Mouse (Mus musculus) heart, embryonic 10.5 days (tissue): ENCODE data around the gene Hps5. TPM values are rescaled to one million over a fixed set of nuclear protein-coding genes. Genes with fewer than 3 reads are reported as not detected.
"Not testable (repeated sequence)": the region's sequence is repeated elsewhere in the genome, so short reads cannot be mapped to it uniquely, and the experiment has no call there.

Source experiments
- DNase-seq: peaks from one replicate; pipeline ENCODE4 v3.0.0-alpha.2; 2017; ENCODE audit warnings: low spot score
- H3K27ac ChIP-seq: fragments of 300-500 bp; sonication (generic); 2 replicates; pipeline ENCODE4 v1.5.1; 2016; ENCODE audit warnings: mild to moderate bottlenecking
- H3K27me3 ChIP-seq: fragments of 300-500 bp; sonication (generic); 2 replicates; pipeline ENCODE4 v1.6.1; 2016; ENCODE audit warnings: mild to moderate bottlenecking; ENCODE audit not compliant: poor library complexity, insufficient read depth, severe bottlenecking
- H3K36me3 ChIP-seq: fragments of 300-500 bp; sonication (generic); 2 replicates; pipeline ENCODE4 v1.6.1; 2016; ENCODE audit warnings: mild to moderate bottlenecking, moderate library complexity
- H3K4me1 ChIP-seq: fragments of 300-500 bp; sonication (generic); 2 replicates; pipeline ENCODE4 v1.6.1; 2016; ENCODE audit warnings: mild to moderate bottlenecking
- H3K4me3 ChIP-seq: fragments of 300-500 bp; sonication (generic); 2 replicates; pipeline ENCODE4 v1.5.1; 2016; ENCODE audit warnings: mild to moderate bottlenecking, moderate library complexity
- H3K9me3 ChIP-seq: fragments of 300-500 bp; sonication (generic); 2 replicates; pipeline ENCODE4 v1.6.1; 2016; ENCODE audit warnings: mild to moderate bottlenecking, moderate library complexity
- WGBS: fragments of 180-500 bp; shearing (Covaris S2); methylation state at CpG from one replicate; pipeline ENCODE4 v1.1.7; 2016; 5-methylcytosine and 5-hydroxymethylcytosine counted together
- polyA plus RNA-seq: library from polyadenylated mRNA; unstranded; fragments of >200 nt; fragmentation: Nextera tagmentation; extraction: Ambion mirVana; gene quantifications from 2 replicates; pipeline ENCODE4 v1.2.1, GENCODE M21; 2016

Hps5 gene
- polyA plus RNA-seq, 1 experiment from 2014 or later: 13.9 TPM

DNA sequence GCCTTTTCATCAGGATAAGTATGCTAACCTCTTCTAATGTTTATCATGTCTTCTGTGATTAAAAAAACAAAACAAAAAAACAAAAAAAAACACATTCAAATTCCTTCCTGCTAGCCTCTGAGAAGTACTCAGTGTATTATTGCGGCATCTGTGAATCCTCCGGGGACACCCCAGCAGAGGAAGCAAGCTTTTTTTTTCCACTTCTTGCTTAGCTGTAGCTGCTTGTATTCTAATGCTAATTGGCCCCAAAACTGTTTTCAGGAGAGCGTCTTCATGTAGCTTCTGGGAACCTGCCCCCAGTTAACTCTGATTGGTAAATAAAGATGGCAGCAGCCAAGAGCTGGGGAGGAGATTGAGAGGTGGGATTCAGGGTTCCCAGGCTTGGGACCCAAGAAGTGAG is 47.4 kb downstream of the Hps5 start:
- Histone ChIP-seq H3K27ac (no peak overlapping the region), H3K4me1 (no peaks in the 10 kb centered on the region), H3K36me3 (no peaks in the 10 kb centered on the region), H3K27me3 (no peaks in the 10 kb centered on the region), H3K4me3 (no peak overlapping the region), H3K9me3 (no peaks in the 10 kb centered on the region)
- no peak for DNase-seq
- 60% methylated on average over 3 of the region's 3 CpGs for WGBS

DNA sequence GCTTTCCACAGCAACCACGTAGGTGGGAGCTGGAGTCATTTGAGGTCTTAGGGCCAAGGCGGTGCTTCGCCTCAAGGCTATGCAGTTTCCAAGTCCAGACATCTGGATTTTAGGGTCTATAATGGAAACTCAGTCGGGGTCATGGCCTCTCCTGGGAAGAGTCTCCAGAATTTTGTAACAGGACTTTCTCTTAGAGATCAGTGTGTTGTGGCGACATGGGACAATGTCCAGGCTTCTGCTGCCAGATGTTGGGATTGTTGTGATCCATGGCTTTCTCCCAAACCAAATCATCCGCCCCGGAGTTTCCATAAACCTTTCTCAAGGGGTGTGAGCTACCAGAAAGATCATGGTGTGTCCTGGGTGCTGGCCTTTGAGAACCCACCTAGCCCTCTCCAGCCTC is 49.5 kb downstream of the Hps5 start:
- H3K27me3 ChIP-seq: no peaks in the 10 kb centered on the region
- H3K27ac ChIP-seq: no peak overlapping the region
- no peaks in the 10 kb centered on the region for H3K4me1 ChIP-seq
- no peak for DNase-seq
- H3K36me3 ChIP-seq: no peaks in the 10 kb centered on the region
- no peak overlapping the region for H3K4me3 ChIP-seq
- H3K9me3 ChIP-seq: no peaks in the 10 kb centered on the region
- 82% methylated on average over 7 of the region's 7 CpGs for WGBS

DNA sequence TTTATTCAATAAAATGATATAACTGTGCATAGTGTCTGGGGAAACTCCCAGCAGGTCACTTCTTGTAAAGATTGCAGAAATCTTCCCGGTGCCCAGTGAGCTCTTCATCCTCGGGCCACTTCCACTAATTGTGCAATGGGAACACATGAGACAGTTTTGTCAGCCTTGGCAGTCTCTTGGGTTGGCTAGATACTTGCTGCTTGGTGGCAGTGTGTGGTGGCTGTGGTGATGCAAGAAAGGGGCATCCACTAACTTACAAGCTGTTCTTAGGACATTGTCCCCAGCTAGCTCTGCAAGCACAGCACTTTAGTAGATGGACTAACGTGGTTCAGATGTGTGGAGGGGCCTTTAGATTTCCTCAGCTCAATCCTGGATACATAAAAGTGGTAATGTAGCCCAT is 50.0 kb downstream of the Hps5 start:
- Histone ChIP-seq H3K9me3 (no peaks in the 10 kb centered on the region), H3K4me3 (no peak overlapping the region), H3K27ac (no peak overlapping the region), H3K36me3 (no peaks in the 10 kb centered on the region), H3K4me1 (no peaks in the 10 kb centered on the region), H3K27me3 (no peaks in the 10 kb centered on the region)
- DNase-seq: no peak
- 82% methylated on average over 3 of the region's 3 CpGs for WGBS

DNA sequence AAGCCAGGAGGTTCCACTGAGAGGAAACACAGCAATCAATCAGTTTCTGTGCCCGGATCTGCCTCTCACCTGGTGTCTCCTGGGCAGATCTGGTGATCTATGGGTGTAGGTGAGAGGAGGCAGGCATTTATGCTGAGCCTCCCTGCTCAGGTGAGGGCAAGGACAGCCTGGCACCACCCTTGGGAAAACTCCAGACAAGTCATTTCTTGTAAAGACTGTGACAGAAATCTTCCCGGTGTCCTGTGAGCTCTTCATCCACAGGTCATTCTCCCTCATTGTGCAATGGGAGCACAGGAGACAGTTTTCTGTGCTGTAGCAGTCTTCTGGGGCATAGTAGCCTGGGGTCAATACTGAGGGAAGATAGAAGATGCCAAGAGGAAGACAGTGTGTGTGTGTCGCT is 53.0 kb downstream of the Hps5 start, which contains the start of gene Saa1:
Gene Saa1, minus strand, starts transcription at position 101 of the 400 bp plus-strand sequence.
- not testable (repeated sequence) for H3K4me3 ChIP-seq, H3K4me1 ChIP-seq, H3K36me3 ChIP-seq, DNase-seq, H3K27me3 ChIP-seq, H3K27ac ChIP-seq, H3K9me3 ChIP-seq
- 77% methylated on average over 3 of the region's 3 CpGs for WGBS

DNA sequence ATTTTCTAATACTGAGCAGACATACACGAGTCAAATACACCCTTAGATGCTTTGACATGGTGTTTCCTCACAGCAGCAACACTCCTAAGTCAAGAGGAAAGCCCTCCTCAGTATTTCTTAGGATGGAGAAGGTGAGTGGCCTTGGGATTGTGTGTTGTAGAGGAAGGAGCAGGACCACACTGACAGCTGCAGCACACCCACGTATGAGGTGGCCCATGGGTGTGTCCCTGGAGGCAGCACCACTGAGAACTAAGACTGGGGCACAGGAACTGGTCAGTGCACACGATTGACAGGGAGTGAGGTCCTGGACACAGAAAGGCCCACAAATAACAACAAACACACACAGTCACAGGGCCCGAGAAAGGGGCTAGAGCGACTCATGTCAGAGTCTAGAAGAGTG is 55.8 kb downstream of the Hps5 start:
- WGBS: 72% methylated on average over 5 of the region's 5 CpGs
- DNase-seq, H3K27me3 ChIP-seq: not testable (repeated sequence)

DNA sequence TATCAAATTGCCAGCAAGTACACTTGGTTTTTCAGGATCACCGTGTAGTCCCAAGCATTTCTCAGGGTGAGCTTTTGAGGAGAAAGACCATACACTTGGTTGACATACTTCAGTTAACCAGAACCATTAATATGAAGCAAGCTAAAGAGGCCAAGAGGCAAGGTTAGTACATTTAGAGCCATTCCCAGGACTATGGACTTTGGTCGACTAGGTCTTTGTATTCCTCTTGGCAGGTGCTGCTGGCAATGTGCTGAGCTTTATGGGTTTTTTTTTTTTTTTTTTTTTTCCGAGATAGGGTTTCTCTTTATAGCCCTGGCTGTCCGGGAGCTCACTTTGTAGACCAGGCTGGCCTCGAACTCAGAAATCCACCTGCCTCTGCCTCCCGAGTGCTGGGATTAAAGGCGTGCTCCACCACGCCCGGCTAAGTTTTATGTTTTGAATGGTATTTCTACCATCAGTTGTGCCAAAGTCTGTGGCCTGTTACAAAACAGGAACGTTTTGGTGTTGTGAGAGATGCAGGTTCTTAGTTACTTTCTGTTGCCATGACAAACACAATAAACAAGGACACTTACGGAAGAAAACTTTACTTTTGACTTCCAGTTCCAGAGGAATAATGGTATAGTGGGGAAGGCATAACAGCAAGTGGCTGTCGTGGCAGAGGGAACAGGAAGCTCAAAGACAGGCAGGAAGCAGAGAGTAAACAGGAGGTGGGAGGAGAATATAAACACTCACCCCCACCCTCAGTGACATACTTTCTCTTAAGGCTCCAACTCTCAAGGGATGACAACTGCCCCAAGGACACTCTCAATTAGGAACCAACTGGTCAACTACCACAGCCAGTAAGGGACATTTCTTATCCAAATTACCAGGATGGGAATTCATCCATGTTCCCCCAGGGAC is 57.1 kb downstream of the Hps5 start:
- H3K27ac ChIP-seq: no peak overlapping the region
- no peak for DNase-seq
- no peaks in the 10 kb centered on the region; the same call in 1 of the 2 replicates for H3K27me3 ChIP-seq
- 0 out of 2 replicates have a peak, but pooled peaks cover 4% of the 10 kb centered on the region for H3K4me1 ChIP-seq
- WGBS: 70% methylated on average over 12 of the region's 12 CpGs
- no peaks in the 10 kb centered on the region for H3K9me3 ChIP-seq
- H3K4me3 ChIP-seq: no peak overlapping the region
- no peaks in the 10 kb centered on the region for H3K36me3 ChIP-seq

More for the DNA sequence above, 55.8 kb downstream of the Hps5 start:
- H3K4me1 ChIP-seq, H3K4me3 ChIP-seq, H3K36me3 ChIP-seq, H3K9me3 ChIP-seq, H3K27ac ChIP-seq: not testable (repeated sequence)

DNA sequence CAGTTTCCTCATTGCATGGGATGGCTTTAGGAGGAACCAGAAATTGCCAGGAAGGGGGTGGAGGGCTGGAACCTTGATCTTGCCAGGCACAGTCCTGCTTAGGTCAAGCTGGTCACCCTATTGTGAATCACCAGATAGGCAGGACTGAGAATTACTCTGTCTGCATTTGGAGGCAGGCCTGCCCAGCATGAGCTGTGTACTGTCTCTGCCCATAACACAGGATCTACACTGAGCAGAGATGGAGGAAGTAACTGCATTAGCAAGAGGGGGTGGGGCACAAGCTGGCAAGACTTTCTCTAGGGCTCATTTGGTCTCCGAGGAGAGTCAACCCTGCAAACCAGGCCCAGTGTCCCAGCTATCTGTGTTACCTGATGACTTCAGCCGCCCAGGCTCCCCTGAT is 60.9 kb downstream of the Hps5 start:
- H3K27ac ChIP-seq: no peak overlapping the region
- no peak overlapping the region for H3K4me3 ChIP-seq
- H3K4me1 ChIP-seq: 0 out of 2 replicates have a peak, but pooled peaks cover 4% of the 10 kb centered on the region
- no peaks in the 10 kb centered on the region; the same call in 1 of the 2 replicates for H3K27me3 ChIP-seq
- WGBS: 67% methylated on average over 2 of the region's 2 CpGs
- H3K9me3 ChIP-seq: no peaks in the 10 kb centered on the region
- no peaks in the 10 kb centered on the region for H3K36me3 ChIP-seq
- DNase-seq: no peak

DNA sequence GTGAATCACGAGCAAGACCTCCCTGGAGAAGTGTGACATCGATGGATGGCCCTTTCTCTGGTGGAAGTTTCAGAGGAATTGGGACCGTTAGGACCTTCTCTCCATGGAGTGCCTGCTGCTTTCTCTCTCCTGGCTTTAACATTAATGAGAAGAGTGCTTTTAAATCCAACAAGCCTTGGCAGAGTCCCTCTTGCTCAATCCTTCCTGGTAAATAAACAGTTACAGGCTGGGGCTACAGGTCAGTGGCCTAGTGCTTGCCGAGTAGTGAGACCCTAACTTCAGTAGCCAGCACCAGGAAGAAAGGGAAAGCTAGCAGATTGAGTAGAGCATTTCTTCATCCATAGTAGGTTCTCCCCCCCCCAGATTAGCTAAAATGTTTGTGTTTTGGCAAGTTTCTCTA is 63.4 kb downstream of the Hps5 start, which contains the start of gene Saa4:
Gene Saa4, minus strand, starts transcription at position 146 of the 400 bp plus-strand sequence.
- H3K9me3 ChIP-seq: no peaks in the 10 kb centered on the region
- no peaks in the 10 kb centered on the region; the same call in 1 of the 2 replicates for H3K27me3 ChIP-seq
- H3K4me1 ChIP-seq: peaks cover 7% of the 10 kb centered on the region; the same call in 1 of the 2 replicates
- H3K27ac ChIP-seq: no peak within 1 kb of the TSS
- no peak within 1 kb of the TSS for H3K4me3 ChIP-seq
- DNase-seq: no peak
- H3K36me3 ChIP-seq: no peaks in the 10 kb centered on the region
- WGBS: 67% methylated on average over 4 of the region's 4 CpGs

DNA sequence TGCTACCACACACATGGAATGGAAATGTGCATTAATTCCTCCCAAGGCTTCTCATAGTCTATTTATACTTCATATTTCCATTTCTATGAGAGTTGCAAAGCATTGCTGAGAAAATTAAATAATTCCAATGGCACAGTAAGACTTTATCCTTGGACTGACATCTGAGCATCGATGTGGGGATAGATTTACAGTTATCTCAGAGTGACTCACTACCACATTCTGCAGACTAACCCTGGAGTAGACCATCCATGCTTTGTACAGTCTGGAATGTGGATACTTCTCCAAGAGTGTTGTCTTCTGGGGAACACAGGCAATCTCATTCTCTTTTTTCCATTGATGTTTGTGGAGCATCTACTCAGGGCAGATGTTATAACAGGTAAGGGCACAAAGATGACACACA is 68.3 kb downstream of the Hps5 start:
- Histone ChIP-seq H3K36me3 (no peaks in the 10 kb centered on the region), H3K9me3 (no peaks in the 10 kb centered on the region), H3K27me3 (0 out of 2 replicates have a peak, but pooled peaks cover 5% of the 10 kb centered on the region), H3K4me1 (peaks cover 4% of the 10 kb centered on the region; the same call in 1 of the 2 replicates), H3K4me3 (no peak overlapping the region), H3K27ac (no peak overlapping the region)
- WGBS: 77% methylated on average over 1 of the region's 1 CpGs
- no peak for DNase-seq

DNA sequence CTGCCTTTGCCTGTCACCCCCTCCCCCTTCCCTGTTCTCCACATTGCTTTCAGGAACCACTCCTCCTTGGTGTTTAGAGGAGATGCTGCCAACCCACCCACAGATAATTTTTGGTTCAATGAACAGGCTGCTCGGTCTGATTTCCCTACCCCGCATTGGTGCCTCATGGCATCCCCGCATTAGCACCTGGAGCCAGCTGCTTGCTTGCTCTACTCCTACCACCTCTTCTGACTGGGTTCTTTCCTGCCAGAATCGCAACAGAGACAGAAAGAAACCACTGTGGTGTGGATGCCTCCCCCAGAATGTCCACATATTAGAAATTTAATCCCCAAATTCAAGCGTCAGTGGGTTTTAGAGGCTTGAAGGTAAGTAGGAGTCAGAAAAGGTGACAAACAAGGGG is 71.5 kb downstream of the Hps5 start:
- Histone ChIP-seq H3K27me3 (0 out of 2 replicates have a peak, but pooled peaks cover 12% of the 10 kb centered on the region), H3K9me3 (no peaks in the 10 kb centered on the region), H3K4me3 (no peak overlapping the region), H3K36me3 (no peaks in the 10 kb centered on the region), H3K27ac (no peak overlapping the region), H3K4me1 (peaks cover 4% of the 10 kb centered on the region; the same call in 1 of the 2 replicates)
- 75% methylated on average over 5 of the region's 5 CpGs for WGBS
- DNase-seq: no peak

DNA sequence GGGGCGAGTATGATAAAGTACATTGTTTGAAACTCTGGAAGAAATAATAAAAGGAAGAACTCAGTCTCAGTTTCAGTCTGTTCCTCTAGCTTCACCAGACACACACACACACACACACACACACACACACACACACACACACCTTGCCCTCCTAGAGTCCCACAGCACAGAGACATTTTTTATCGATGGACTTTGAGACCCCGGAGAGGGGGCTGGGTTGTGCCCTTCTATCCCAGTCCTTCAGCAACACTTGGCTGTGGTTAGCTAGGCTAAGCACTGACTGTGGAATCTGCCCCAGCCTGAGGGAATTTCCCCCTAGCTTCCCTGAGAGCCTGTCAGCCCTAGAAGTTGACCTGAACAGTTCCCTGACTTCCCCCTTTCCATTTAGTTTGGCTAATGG is 72.0 kb downstream of the Hps5 start:
- peaks cover 2% of the 10 kb centered on the region; the same call in 1 of the 2 replicates for H3K4me1 ChIP-seq
- DNase-seq: no peak
- 81% methylated on average over 3 of the region's 3 CpGs for WGBS

DNA sequence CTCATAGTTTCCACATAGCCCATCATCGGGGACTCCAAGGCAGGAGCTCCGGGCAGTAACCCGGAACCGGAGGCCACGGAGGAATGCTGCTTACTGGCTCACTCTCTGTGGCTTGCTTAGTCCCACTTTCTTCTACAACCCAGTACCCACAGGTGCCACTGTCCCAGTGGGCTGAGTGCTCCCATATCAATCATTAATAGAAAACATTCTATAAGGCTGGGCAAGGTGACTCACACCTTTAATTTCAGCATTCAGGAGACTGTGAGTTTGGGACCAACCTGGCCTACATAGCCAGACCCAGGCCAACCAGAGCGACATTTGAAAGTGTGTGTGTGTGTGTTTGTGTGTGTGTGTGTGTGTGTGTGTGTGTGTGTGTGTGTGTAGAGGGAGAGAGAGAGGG is 72.5 kb downstream of the Hps5 start:
- Histone ChIP-seq H3K27me3 (0 out of 2 replicates have a peak, but pooled peaks cover 15% of the 10 kb centered on the region), H3K4me3 (no peak overlapping the region), H3K36me3 (no peaks in the 10 kb centered on the region), H3K4me1 (no peaks in the 10 kb centered on the region), H3K9me3 (no peaks in the 10 kb centered on the region), H3K27ac (no peak overlapping the region)
- no peak for DNase-seq
- WGBS: 88% methylated on average over 6 of the region's 6 CpGs

More for the DNA sequence above, 72.0 kb downstream of the Hps5 start:
- Histone ChIP-seq H3K27ac (no peak overlapping the region), H3K36me3 (no peaks in the 10 kb centered on the region), H3K4me3 (no peak overlapping the region), H3K9me3 (no peaks in the 10 kb centered on the region), H3K27me3 (0 out of 2 replicates have a peak, but pooled peaks cover 12% of the 10 kb centered on the region)

DNA sequence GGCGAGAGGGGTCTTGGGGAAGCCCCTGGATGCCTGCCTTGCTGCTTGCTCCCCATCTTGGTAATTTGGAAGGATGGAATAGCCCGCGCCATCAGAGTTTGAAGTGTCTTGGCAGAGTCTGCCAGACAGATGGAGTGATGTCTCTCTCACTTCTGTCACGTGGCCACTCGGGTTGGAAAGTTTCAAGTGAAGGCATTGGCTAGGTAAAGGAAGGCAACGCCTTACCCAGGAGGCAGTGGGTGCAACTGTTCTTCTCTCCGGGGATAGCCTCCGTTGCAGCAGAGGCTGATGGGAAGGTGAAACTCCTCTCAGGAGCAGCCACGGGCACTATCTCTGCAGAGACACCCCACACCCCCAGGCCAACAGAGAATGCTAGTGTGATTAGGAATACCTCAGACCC is 75.4 kb downstream of the Hps5 start:
- 68% methylated on average over 9 of the region's 9 CpGs for whole genome bisulfite sequencing
- H3K4me1 ChIP-seq: no peaks in the 10 kb centered on the region
- H3K4me3 ChIP-seq: no peak overlapping the region
- H3K36me3 ChIP-seq: no peaks in the 10 kb centered on the region
- DNase-seq: no peak
- no peaks in the 10 kb centered on the region for H3K9me3 ChIP-seq
- no peak overlapping the region for H3K27ac ChIP-seq
- H3K27me3 ChIP-seq: 0 out of 2 replicates have a peak, but pooled peaks cover 20% of the 10 kb centered on the region
